ENCODE assay signal across 13 mouse cellular contexts in genomic region chr1:64158766-64159165, GRCm38 (mm10). TPM values are rescaled to one million over a fixed set of nuclear protein-coding genes. Genes with fewer than 3 reads are reported as not detected.
DNase-seq lines count a peak whose midpoint lies in the region; ATAC-seq and TF ChIP-seq lines count a peak whose summit lies in the region.
"Had no signal": no experiment of that assay in that cellular context is flagged by ENCODE, and none has a peak within 500 bp of the region (broad histone marks: within the 10 kb centered on the region; RNA-seq: fewer than 3 reads in every experiment).

No protein-coding gene starts in this region.

- peak; percentile 49 for DNase-seq in adrenal gland, postnatal 14 days
- DNase-seq in adrenal gland, adult 8-10 months = no peak
- DNase-seq in lung, postnatal 0 days (ENCODE audit: low spot score) = peak; percentile 41
- DNase-seq in lung, postnatal 25 days (ENCODE audit: low spot score) = no peak
- DNase-seq in c-Kit-positive CD71-positive TER-119-negative erythroid progenitor cells, embryonic 14.5 days (ENCODE audit: low read depth) = peak; percentile 10
- peak; percentile 80 for DNase-seq in mesoderm, embryonic 11.5 days (ENCODE audit: low read depth, low spot score)
- no peak for DNase-seq in frontal cortex, postnatal 14 days (ENCODE audit: low spot score in 2 of 2)
- DNase-seq: cerebellum, adult 11-12 months; gastrocnemius, postnatal 14 days; heart, postnatal 36 days had no signal

- no peaks in the 10 kb centered on the region for H3K27me3 ChIP-seq in lung, postnatal 0 days (replicated peaks; ENCODE audit: insufficient read depth, low read length)
- H3K27me3 ChIP-seq in midbrain, embryonic 15.5 days (replicated peaks) = no peaks in the 10 kb centered on the region
- H3K27me3 ChIP-seq: limb, embryonic 15.5 days; megakaryocyte, embryonic 14.5 days had no signal

- no peak overlapping the region for H3K27ac ChIP-seq in lung, postnatal 0 days (ENCODE audit: low read length)
- H3K27ac ChIP-seq in midbrain, embryonic 15.5 days = no peak overlapping the region
- H3K27ac ChIP-seq: limb, embryonic 15.5 days had no signal

- no peak overlapping the region for H3K4me2 ChIP-seq in lung, postnatal 0 days (replicated peaks; ENCODE audit: low read depth, low read length)
- no peak overlapping the region for H3K4me2 ChIP-seq in midbrain, embryonic 15.5 days
- H3K4me2 ChIP-seq: limb, embryonic 15.5 days had no signal

- no peaks in the 10 kb centered on the region for H3K4me1 ChIP-seq in lung, postnatal 0 days (ENCODE audit: insufficient read depth, low read depth, low read length)
- no peaks in the 10 kb centered on the region for H3K4me1 ChIP-seq in midbrain, embryonic 15.5 days
- H3K4me1 ChIP-seq: limb, embryonic 15.5 days; megakaryocyte, embryonic 14.5 days had no signal

- no peak for TF ChIP-seq CTCF in lung, postnatal 0 days (IDR thresholded peaks at IDR 0.05)

- ATAC-seq in lung, postnatal 0 days = no peak
- ATAC-seq in midbrain, embryonic 15.5 days (replicated peaks) = no peak

- no peak overlapping the region for H3K9ac ChIP-seq in lung, postnatal 0 days (replicated peaks; ENCODE audit: low read depth)
- no peak overlapping the region for H3K9ac ChIP-seq in midbrain, embryonic 15.5 days
- H3K9ac ChIP-seq: limb, embryonic 15.5 days had no signal

- 40% methylated on average over 3 of the region's 3 CpGs for WGBS in lung, postnatal 0 days
- 62% methylated on average over 3 of the region's 3 CpGs for WGBS in midbrain, embryonic 15.5 days

- no peaks in the 10 kb centered on the region for H3K36me3 ChIP-seq in lung, postnatal 0 days (ENCODE audit: insufficient read depth, low read length)
- H3K36me3 ChIP-seq in midbrain, embryonic 15.5 days (replicated peaks) = no peaks in the 10 kb centered on the region
- H3K36me3 ChIP-seq: limb, embryonic 15.5 days had no signal

- no peak overlapping the region for H3K4me3 ChIP-seq in lung, postnatal 0 days (ENCODE audit: low read depth, low read length)
- no peak overlapping the region for H3K4me3 ChIP-seq in midbrain, embryonic 15.5 days
- H3K4me3 ChIP-seq: limb, embryonic 15.5 days; megakaryocyte, embryonic 14.5 days had no signal

- no peak for TF ChIP-seq EP300 in lung, postnatal 0 days (IDR thresholded peaks at IDR 0.05)

- no peaks in the 10 kb centered on the region for H3K9me3 ChIP-seq in lung, postnatal 0 days (ENCODE audit: low read length)
- H3K9me3 ChIP-seq in midbrain, embryonic 15.5 days = no peaks in the 10 kb centered on the region
- H3K9me3 ChIP-seq: limb, embryonic 15.5 days; megakaryocyte, embryonic 14.5 days had no signal

RNA-seq across cellular contexts. Expression of gene Klf7, which starts 36.7 kb away (rescaled TPM):
- total RNA-seq in adrenal gland, postnatal 14 days (2021) = 18.3 and 20.2 TPM in 2 replicates
- total RNA-seq in adrenal gland, adult 8-10 months (2022) = 10 to 100 TPM; 15.1 to 32.1 (median 27.0) TPM
- polyA plus RNA-seq in lung, postnatal 0 days (2015; fragmentation: Nextera tagmentation; extraction: Ambion mirVana) = 40.9 and 47.9 TPM in 2 replicates
- polyA plus RNA-seq in midbrain, embryonic 15.5 days (2015; fragmentation: Nextera tagmentation; extraction: Ambion mirVana) = 117 and 118 TPM in 2 replicates

Comparison
In these comparisons a context has a peak if more than half of its experiments do, and no peak if none do; other contexts are left out.
1. DNase-seq: peak in adrenal gland, postnatal 14 days (single experiment), lung, postnatal 0 days (single experiment), c-Kit-positive CD71-positive TER-119-negative erythroid progenitor cells, embryonic 14.5 days (single experiment) and mesoderm, embryonic 11.5 days (single experiment); none in adrenal gland, adult 8-10 months (single experiment), lung, postnatal 25 days (single experiment) and frontal cortex, postnatal 14 days (0 of 2).